Mouse (Mus musculus): ENCODE data around the gene Mgat4b.

DNA sequence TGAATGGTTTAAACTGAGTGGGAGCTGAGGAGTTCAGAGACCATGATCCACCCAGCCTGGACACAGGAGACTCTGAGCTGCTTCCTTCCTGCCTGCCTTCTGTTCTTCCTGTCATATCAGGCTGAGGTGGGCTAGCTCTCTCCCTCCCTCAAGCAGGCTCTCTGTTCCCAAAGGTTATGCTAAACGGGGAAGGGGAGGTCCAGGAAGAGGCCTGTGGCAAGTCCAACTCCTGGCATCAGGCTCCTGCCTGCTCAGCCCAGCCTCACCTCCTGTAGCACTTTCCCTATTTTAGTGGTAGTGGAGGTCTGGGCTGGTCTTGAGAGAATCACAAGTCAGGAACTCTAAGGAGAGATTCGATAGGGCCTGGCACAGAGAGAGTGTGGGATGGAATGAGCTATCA is 15.7 kb downstream of the Mgat4b start:
- TF ChIP-seq CTCF (conservative IDR thresholded peaks at IDR 0.05; ENCODE audit: low read length) (no peak), NANOG (IDR thresholded peaks at IDR 0.05; ENCODE audit: borderline replicate concordance, low read length) (no peak)
